Mouse (Mus musculus): ENCODE results near the gene Gdpd1.

DNA sequence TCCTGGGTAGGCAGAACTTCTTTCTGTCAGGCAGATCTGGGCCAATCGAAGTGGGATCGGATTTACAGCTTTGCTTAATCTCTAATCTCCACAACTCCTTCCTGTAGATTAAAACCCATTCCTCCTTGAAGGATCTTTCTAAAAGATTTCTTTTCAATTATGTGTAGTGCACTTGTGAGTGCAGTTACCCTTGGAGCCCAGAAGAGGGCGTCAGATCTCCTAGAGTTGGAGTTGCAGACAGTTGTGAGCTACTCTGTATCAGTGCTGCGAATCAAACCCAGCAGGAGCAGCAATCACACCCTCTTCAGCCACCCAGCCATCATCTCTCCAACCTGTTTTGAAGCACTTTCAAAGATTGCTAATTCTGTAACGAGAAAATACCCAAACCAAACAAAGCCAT is 53.4 kb downstream of the Gdpd1 start:
- TF ChIP-seq EP300 (optimal IDR thresholded peaks at IDR 0.05) (no peak), CTCF (IDR thresholded peaks at IDR 0.05; ENCODE audit: low read depth) (peak; percentile 29; the same call in 1 of the 2 replicates)
